Mouse (Mus musculus) C2C12 (cell line): Measurements from ENCODE around the gene Gm10282.

Source experiments
- CTCF ChIP-seq: IDR thresholded peaks from one replicate; pipeline ENCODE4 v1.5.1; 2011; ENCODE audit not compliant: control insufficient read depth, insufficient read depth, insufficient read length
- USF1 ChIP-seq: IDR thresholded peaks from one replicate; pipeline ENCODE4 v1.6.1; 2011; ENCODE audit warnings: low read depth, mild to moderate bottlenecking, control low read depth, moderate library complexity

DNA sequence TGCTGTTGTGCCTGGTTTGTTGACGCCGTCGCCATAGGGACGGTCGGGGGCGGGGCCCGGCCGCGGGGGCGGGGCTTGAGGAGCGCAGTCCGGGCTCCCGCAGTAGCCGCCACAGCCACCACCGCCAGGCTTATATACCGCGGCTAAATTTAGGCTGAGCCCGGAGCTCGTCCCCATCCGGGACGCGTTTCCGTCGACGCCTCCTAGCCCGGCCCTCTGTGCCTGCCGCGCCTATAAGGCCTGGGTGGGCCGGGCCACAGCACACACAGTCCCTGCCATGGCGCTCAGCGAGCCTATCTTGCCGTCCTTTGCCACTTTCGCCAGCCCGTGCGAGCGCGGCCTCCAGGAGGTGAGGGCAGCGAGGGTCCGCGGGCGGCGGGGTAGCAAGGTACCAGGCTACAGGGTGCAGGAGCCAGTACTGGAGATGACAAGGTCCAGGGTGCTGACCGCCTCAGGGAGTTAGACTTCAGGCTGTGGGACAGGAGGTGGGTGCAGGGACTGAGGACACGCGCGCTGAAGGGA lies 13.8 kb upstream of the Gm10282 start, which contains the start of gene Klf2:
- TF ChIP-seq USF1 (no peak), CTCF (no peak)
